Mouse (Mus musculus) embryo, embryonic 9.5 days (tissue): ENCODE measurements around the gene Rasa2.

Experiments used
- DNase-seq: peaks from one replicate; pipeline ENCODE4 v3.0.0-alpha.2; 2017; ENCODE audit errors: extremely low spot score

The Rasa2 gene

DNA sequence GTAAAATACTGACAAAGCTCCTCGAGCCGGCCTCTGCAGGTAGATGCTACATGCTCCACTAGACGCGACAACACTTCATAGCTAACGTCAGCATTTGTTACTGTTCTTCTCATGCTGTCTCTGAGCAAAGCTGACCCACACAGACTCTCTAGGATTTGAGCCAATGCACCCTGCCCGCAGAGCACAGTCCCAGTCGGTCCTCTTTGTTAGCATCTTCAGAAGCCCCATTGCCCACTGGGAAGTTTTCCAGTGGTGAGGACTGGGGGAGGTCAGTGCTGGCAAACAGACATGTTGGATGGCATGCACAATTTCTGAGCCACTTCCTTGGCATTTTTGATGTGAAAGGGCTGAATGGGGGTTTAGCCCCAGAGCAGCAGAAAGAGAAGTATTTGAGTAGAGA lies 8.0 kb upstream of the Rasa2 start:
- no peak for DNase-seq

DNA sequence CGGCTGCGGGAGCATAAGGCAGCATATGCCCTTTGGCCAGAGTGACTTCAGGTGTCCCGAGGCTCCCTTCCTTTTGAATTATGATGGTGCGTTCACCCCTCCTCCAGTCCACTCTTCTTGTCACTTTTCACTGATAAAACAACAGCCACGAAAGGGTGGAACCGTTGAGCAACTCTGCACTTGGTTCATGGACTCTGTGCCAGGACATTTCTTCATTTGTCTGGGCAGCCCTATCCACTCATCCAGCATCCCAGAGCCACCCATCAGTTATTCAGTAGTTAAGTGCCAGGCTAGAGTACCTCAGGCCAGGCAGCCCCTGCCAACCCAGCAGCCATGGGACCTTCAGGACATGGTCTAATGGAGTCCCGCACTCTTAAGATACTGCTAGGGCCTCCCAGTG lies 7.1 kb upstream of the Rasa2 start:
- no peak for DNase-seq

DNA sequence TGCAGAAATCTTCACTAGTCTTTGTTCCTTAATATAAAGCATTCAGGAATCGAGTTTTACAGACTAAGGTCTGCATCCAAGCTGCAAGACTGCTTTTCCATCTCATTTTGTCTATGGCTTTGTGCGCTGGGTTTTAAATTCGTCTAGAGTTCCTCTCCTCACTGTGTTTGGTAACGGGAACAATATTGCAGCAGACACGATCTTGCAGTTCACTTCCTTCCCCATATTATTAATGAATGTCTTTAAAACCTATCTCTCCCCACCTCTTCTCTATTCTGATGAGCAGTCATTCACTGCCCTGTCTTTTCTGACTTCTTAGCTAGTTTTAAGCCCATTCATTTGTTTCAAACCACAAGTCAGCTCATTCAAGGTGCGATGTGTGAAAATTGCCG lies 5.7 kb upstream of the Rasa2 start:
- DNase-seq: no peak

DNA sequence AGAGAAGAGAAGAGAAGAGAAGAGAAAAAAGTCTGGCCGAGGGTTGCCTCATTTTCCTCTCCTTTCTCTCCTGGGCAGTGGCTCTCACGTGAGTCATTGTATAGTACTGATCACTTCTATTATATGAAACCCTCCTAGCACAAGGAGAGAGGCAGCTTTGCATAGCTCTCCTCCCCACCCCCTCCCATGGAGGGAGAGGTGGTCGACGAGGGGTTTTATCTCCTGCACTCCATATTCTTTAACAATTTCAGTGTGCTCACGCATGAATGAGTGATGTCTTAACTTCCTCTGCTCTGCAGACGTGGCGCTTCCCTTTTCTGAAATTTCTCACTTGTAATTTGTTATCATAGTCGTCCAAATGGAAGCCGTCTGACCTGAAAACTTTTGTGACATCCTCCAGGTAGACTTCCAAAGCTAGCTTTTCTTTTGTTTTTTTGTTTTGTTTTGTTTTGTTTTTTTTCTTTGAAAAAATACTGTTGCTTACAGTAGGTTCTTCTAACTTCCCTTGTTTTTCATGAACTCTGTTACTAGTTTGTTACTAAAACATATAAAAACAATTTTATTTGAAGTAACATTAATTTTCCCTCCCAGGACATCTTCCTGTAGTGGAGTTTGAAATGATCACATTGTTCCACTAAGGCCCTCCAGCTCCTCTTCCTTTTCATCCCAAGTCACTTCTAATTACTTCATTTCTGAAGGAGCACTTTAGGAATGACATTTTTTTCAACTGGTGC lies 5.2 kb upstream of the Rasa2 start:
- DNase-seq: no peak

DNA sequence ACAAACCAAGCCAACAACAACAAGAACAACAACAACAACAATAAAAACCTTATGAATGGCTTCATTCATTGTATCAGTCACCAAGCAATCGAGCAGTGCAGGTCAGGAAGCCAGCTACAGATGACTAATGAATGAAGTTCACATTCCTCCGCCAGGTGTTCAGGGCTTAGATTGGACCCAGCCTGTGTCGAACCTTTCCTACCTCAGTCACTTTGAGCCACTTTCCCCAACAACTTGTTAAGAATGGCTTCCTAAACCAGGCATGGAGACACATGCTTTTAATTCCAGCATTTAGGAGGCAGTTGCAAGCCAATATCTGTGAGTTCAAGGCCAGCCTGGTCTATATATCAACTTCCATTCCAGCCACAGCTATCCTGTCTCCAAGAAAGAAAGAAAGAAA lies 4.5 kb upstream of the Rasa2 start:
- no peak for DNase-seq

DNA sequence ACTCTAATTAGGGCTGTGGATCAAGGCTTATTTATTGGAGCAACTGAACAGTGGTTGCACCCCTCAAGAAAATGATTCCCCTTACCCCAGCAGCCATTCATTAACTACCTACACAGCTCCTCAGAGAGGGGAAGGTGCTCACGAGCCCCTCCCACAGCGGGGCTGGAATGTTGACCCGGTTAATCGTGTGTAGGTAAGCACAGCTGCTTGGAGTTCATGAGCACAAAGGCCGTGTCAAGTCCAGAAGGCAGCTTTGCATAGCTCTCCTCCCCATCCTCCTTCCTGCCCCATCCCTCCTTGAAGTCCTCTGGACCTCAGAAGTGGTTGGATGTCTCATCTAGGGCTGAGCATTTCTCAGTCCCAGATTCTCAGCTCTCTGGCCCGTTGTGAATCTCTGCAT lies 3.8 kb upstream of the Rasa2 start:
- no peak for DNase-seq

DNA sequence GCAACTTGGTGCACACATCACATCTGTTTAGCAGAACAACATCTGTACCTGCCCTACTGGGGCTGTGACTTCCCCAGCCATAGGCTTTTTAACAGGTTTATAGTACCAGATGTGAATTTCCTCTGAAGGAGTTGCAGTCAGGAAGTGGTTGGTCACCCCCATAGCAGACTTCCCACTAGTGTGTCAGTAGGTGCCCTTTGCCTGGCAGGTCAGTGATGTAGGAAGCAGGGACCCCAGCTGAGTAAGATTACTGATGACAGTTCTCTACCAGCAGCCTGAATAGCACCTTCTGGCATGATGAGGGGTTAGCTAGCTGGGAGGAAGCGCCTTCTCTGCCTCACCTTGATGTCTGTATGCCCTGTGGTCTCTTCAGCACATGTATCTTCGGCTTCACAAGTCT lies 2.4 kb upstream of the Rasa2 start:
- DNase-seq: no peak

DNA sequence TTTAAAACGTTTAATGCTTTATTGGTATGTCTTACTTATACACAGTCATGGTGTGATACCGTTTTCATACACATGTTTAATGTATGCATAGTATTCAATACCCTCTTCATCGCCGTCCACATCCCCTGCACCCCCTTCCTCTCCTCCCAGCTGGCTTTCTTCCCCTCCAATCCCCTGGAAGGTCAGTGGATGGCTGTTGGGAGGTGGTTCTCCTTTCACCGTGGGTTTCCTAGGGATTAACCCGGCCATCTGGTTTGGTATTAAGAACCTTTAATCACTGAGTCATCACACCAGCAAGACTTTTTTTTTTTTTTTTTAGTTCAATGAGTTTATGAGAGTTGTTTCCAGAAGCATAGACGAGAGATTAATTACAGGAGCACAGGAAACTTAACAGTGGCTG lies 1.3 kb upstream of the Rasa2 start:
- DNase-seq: no peak

DNA sequence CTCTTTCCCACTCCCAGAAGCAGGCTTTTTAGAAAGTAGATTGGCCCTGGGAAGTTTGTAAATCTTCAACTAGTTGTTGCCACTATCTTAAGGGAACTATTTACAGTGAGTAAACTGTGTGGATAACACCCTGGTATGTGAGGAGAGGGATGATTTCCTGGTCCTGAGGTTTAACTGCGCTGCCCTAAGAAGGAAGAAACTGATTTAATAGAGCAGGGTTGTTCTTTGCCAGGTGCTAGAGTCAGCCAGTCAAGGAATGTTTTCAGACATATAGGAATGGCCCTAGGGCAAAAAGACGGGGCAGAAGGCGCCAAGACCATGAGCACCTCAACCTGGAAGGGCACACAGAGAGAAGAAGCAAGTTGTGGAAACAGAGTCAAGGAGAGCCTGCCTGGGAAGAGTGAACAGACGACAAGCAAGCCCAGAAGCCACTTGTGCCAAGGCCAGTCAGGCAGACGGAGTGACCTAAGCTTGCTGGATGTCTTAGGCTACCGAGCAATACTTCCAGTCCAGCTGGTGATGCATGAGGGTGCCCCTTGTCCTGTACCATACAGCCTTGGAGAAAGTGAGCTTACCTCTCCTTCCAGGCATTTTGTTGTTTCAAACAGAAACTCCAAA lies 765 bp upstream of the Rasa2 start:
- DNase-seq: peak; percentile 12

DNA sequence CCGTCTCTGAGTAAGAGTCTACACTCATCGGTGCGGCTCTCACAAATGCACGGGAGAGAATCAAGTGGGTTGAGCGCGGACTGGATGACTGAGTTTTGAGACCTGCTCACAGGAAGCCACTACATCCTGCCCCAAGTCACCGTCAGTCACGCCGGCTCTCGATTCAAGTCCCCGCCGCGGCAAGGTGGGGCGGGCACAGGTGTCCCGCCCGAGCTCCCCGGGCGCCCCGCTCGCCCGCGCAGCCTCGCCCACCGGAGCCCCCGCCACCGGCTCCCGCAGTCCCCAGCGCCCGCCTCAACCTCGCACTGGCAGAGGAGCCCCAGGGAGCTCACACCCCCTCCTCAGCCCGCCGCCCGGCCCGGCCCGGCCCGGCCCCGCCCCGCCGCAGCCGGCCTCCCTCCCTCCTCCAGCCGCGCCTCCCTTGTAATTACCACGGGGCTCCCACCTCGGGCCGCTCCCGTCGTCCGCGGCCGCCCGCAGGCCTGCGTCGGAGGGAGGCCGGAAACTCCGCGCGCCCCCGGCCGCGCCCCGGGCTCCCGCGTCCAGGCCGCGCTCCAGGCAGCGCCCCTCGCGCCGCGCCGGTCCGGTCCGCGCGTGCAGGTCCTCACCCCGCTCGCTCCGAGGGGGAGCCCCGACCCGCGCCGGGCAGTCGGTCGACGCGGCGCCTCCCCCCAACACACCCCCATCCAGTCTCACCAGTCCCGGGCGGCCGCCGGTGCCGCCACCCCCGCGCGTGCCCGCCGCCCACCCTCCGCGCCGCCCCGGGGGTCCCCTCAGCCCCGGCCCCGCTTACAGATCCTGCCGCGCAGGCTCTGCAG lies 637 bp downstream of the Rasa2 start:
- peak; percentile 78 for DNase-seq

DNA sequence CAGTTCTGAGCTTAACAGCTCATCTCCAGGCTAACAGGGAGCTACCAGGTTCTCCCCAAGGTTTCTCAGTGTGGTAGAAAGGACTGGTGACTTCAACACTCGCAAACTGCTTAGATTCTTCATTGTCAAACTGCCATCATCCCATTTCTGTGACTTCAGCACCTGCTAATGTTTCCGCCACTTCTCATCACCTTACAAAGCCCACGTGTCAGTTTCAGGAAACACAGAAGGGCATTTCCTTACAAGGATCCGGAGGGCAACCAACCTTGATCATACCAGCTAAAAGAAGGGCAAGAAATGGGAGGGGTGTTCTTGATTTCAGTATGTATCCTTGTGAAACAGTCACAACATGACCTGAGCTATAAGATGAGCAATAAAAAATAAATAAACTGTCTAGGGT lies 2.3 kb downstream of the Rasa2 start:
- DNase-seq: no peak

DNA sequence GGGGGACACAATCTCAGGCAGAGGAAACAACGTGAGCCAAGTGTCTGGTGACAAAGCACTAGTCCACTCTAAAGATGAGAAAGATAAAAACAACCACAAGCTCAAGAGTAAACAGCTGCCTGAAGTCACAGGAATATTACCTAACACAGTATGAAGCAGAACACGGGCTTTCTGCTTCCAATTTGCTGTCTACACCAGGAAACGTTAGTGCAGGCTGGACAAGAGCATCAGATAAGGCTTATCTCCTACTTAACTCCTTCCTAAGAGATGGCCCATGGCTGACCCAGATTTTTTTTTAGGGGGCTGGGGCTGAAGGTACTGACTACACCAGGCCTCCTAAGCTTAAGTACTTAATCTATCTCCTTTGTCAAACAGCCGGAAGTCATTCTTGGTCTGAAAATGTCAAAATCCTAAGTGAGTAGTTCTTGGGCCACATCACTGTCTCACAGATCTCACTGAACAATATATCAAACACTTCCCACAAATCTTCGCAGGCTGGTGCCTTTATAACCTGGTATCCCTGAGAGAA lies 3.8 kb downstream of the Rasa2 start:
- no peak for DNase-seq

DNA sequence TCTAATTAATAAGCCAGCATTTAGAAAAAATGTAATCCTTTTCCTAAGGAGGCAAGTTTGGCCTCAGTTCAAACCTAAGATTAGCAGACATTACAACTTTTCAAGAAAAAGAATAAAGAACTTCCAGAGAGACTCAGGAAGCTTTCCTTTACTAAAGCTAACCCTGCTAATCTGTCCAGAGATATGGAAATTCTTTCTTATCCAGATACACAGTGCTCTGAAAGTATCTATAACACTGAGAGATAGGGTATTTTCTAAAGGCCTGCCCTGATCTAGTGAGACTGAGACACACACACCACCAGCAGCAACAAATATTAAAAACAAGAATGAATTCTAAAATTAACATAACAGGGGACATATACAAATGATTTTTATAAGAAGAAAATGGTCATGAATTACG lies 4.4 kb downstream of the Rasa2 start:
- no peak for DNase-seq

DNA sequence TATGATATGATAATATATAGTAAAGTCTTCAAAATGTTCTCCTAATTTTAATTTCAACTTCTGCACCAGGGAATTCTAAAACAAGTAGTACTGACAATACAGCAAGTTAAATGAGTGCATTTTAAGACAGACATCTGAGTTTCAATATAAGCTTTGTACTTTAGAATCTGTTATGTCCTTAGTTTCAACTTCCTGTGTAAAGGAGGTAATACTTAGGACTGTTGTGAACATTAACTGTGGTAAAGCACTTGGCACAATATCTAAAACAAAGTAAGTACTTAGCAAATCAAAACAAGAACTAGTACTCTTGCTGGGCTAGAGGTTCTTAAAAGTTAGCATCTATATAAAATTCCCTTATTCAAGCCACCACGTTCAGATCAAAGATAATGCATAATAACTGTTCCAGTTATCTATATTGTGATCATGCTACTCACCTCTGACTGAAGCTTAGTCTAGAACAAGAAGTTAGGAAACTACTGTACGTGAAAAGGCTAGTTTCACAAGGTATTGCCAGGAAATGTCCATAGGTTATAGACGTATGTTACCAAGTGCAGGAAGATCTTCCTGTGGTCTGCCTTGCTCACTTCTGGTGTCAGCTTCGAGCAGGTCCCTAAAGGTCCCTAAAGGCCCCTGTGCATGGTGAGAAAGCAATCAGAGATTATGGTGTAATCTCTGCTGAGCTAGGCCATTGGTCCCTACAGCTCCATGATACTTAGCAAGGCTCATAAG lies 12.8 kb downstream of the Rasa2 start:
- DNase-seq: no peak

DNA sequence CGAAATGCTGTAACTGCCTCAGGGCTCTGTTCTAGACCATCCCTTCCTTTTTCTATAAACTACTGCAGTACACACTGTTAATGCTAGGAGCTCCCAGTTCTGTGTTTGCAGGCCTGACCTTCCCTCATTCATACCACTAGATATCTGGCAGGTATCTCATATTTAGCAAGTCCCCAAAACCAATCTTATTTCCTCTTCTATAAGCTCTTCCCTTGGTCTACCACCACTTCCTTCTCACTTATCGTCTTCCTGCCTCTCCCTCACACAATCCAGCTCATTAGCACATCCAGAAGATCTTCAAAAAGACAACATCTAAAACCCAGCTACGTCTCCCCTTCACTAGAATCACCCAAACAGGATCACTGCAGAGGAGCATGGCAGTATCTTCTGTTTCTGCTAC lies 19.1 kb downstream of the Rasa2 start:
- no peak for DNase-seq

DNA sequence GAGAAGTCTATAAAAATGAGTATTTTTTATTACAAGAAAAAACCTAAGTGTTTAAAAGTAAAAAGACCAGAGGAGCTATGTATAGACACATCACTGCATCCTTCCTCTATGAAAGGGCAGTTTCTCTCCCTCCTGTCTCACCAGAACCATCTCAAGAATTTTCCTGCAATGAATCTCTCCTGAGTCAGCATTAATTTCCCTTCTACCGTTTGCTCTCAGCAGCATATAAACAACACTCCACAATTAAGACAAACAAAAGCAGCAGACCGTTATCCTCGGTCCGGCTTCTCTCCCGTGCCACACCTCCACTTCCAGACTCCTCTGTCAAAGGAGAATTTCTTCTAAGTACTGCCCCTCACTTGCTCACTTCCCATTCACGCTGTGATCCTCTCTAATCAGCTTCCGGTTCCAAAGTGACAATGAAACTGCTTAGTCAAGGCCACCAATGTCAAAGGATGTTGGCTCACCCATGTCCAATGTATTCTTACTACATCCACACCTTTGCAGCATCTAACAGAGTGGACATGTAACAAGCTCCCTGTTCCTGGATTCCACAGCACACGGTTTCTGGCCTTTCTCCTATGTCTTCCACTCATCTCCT lies 19.6 kb downstream of the Rasa2 start:
- DNase-seq: no peak

DNA sequence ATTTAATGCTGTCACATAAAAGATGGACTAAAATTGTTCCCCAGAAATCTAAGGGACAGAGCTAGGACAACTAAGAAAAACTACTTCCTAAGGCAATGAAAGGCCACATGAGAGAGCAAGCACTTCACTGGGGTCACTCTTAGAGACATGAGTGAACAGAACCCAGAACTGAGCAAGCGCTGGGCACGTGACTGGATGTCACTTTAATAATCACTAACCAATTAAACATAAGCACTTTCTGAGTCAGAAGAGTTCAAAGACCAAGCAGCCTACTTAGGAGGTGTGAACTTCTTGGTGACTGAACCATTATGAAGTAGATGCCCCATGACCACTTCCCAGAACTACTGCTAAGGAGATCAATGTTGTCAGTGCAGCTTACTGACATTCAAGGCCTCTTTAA lies 20.6 kb downstream of the Rasa2 start:
- no peak for DNase-seq

DNA sequence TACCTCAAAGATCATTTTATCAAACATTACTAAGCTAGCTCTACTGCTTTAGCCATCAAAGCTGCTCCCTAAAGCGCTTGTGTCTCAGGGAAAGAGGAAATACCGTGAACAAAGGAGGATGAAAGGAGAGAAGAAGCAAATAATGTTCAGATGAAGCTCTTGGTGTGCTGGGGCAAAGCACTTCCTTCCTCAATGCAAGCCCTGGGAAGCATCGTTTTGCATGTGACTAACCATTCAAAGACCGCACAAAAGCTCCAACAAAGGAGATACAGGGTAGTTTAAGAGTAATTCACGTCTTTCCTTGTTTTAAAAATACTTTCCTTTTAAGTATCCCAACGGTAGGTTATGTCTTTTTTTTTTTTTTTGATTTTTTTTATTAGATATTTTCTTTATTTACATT lies 28.0 kb downstream of the Rasa2 start:
- no peak for DNase-seq

DNA sequence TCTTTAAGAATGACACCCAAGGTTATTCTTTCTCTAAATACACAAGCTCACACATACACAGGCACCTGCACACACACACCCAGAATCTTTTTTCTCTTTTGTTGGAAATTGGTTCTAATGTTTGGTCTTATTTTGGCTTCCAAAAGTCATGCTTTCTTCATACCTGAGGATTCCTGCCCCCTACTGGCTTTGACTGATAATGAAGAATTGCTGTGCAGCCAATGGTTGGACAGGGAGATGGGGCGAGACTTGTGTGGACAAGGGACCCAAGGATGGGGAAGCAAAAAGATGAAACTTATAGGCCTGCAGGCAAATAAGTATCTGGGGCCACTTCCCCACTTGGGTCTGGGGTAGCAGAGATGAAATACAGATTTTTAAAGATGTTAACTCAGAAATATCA lies 33.5 kb downstream of the Rasa2 start:
- DNase-seq: no peak

DNA sequence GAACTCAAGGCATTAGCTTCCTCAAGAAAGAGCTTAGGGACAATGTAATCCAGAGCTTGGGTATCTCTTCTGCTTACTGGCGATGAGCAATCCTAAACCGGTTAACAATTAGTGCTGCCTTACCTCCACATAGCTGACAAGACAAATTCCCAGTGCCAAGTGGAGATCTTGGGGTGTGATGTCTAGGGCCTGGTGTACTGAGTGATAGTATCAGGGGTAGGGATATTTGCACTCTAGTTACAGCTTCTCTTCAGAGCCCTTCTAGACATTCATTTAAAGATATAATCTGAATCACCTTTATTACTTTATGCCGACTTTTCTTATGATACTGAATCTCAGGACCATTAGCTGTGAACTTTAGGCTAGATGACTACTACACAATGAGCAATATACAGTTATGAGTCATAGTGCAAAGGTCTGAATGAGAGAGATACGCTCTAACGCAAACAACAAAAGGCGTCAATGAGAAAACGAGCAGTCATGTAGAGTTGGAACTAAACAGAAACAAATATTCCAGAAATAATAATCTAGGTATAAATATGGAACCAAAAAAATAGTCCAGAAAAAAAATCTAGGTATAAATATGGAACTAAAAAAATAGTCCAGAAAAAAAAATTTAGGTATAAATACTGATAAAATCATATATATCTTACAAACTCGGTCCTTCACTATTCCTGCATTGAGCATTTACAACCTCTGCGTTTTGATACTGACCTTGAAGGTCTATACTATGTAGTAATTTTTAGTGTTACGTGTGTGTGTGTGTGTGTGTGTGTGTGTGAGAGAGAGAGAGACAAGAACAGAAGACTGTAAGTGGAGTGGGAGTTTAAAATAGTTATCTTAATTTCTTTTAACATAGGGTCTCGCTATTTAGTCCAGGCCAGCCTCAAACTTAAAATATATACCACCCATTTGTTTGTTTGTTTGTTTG lies 38.5 kb downstream of the Rasa2 start:
- DNase-seq: no peak

DNA sequence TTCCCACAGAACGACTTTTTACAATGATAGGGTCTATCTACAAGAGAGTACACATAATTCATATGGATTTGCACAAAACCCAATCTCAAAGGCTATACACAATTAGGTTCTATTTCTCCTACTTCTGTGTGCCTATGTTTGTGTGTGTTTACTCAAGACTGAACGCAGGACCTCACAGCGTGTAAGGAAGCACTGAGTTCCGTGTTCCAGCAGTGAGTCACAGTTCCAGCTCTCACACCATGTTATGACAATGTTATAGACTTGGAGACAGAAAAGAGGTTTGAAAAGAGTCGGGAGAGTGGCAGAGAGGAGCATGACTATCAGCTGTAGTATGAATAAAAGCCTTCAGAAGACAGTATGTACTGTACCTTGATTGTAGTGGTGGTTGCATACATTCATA lies 42.1 kb downstream of the Rasa2 start:
- DNase-seq: no peak
